Mouse (Mus musculus) layer of hippocampus, adult 2 months (tissue): ENCODE results near the gene Cyb5r2. TPM values are rescaled to one million over a fixed set of nuclear protein-coding genes. Genes with fewer than 3 reads are reported as not detected.

Experiments used
- DNase-seq, 2 experiments: peaks; one replicate each; pipeline ENCODE4 v3.0.0; 2022; ENCODE audit warnings: low spot score in 2 of 2
- H3K27ac ChIP-seq: fragments of 200-600 bp; 2 replicates; pipeline ENCODE4 v1.8.1; 2022
- H3K4me3 ChIP-seq: fragments of 200-600 bp; 2 replicates; pipeline ENCODE4 v1.8.1; 2022; ENCODE audit warnings: mild to moderate bottlenecking
- CTCF ChIP-seq: fragments of 200-600 bp; conservative IDR thresholded peaks from 2 replicates; pipeline ENCODE4 v1.8.1; 2022; ENCODE audit warnings: antibody characterized with exemption, mild to moderate bottlenecking, moderate library complexity
- total RNA-seq, 2 experiments: library from RNA; stranded (reverse); gene quantifications; 2 replicates each; pipeline ENCODE4 v1.2.3; 2021

Cyb5r2 gene
- total RNA-seq, 2 experiments from 2014 or later, result 0.41 TPM; not detected in 1

- DNase-seq, result peak; percentile 25 to 66
- TF ChIP-seq CTCF, result peak; percentile 84
These were observed 9.9 kb downstream of the Cyb5r2 start for GRCm38 (mm10) chr7:107747954-107748353.

GRCm38 (mm10) chr7:107747476-107747875 lies 10.4 kb downstream of the Cyb5r2 start:
- Histone ChIP-seq H3K4me3 (no peak overlapping the region), H3K27ac (no peak overlapping the region)
- no peak for TF ChIP-seq CTCF
- DNase-seq, result no peak

More at GRCm38 (mm10) chr7:107747954-107748353, 9.9 kb downstream of the Cyb5r2 start:
- Histone ChIP-seq H3K27ac (no peak overlapping the region), H3K4me3 (no peak overlapping the region)

GRCm38 (mm10) chr7:107746036-107746435 lies 11.8 kb downstream of the Cyb5r2 start:
- Histone ChIP-seq H3K4me3 (no peak overlapping the region), H3K27ac (no peak overlapping the region)
- DNase-seq, result no peak
- no peak for TF ChIP-seq CTCF

GRCm38 (mm10) chr7:107745111-107745510 lies 12.7 kb downstream of the Cyb5r2 start:
- no peak for DNase-seq
- Histone ChIP-seq H3K27ac (no peak overlapping the region), H3K4me3 (no peak overlapping the region)
- TF ChIP-seq CTCF, result no peak

GRCm38 (mm10) chr7:107744454-107744853 lies 13.4 kb downstream of the Cyb5r2 start:
- Histone ChIP-seq H3K4me3 (no peak overlapping the region), H3K27ac (no peak overlapping the region)
- no peak for TF ChIP-seq CTCF
- no peak for DNase-seq

GRCm38 (mm10) chr7:107742963-107743465 lies 14.8 kb downstream of the Cyb5r2 start:
- no peak for DNase-seq
- Histone ChIP-seq H3K27ac (no peak overlapping the region), H3K4me3 (no peak overlapping the region)
- no peak for TF ChIP-seq CTCF

GRCm38 (mm10) chr7:107738726-107739125 lies 19.1 kb downstream of the Cyb5r2 start:
- DNase-seq, result peak; percentile 19 to 40
- H3K27ac ChIP-seq, result no peak overlapping the region
- peak; percentile 73 for TF ChIP-seq CTCF
- H3K4me3 ChIP-seq, result no peak overlapping the region

GRCm38 (mm10) chr7:107733162-107733561 lies 24.7 kb downstream of the Cyb5r2 start:
- Histone ChIP-seq H3K27ac (no peak overlapping the region), H3K4me3 (no peak overlapping the region)
- no peak for DNase-seq
- peak; percentile 23; the same call in 1 of the 2 replicates for TF ChIP-seq CTCF

GRCm38 (mm10) chr7:107730587-107730986 lies 27.2 kb downstream of the Cyb5r2 start:
- TF ChIP-seq CTCF, result no peak
- no peak overlapping the region for H3K4me3 ChIP-seq
- DNase-seq, result no peak
- H3K27ac ChIP-seq, result no peak overlapping the region

- no peak for TF ChIP-seq CTCF
- no peak for DNase-seq
- H3K27ac ChIP-seq, result no peak overlapping the region
- no peak overlapping the region for H3K4me3 ChIP-seq
These were observed 30.3 kb downstream of the Cyb5r2 start for GRCm38 (mm10) chr7:107727538-107727937.

GRCm38 (mm10) chr7:107722536-107722935 lies 35.3 kb downstream of the Cyb5r2 start:
- Histone ChIP-seq H3K27ac (no peak overlapping the region), H3K4me3 (no peak overlapping the region)
- DNase-seq, result peak in 1 of 2 experiments; percentile 21
- TF ChIP-seq CTCF, result no peak

- H3K27ac ChIP-seq, result no peak overlapping the region
- no peak for TF ChIP-seq CTCF
- no peak overlapping the region for H3K4me3 ChIP-seq
- DNase-seq, result no peak
These were observed 37.1 kb downstream of the Cyb5r2 start for GRCm38 (mm10) chr7:107720771-107721170.

GRCm38 (mm10) chr7:107714067-107714466 lies 43.8 kb downstream of the Cyb5r2 start:
- H3K4me3 ChIP-seq, result no peak overlapping the region
- no peak for DNase-seq
- H3K27ac ChIP-seq, result no peak overlapping the region
- TF ChIP-seq CTCF, result no peak

- no peak for TF ChIP-seq CTCF
- DNase-seq, result peak in 1 of 2 experiments; percentile 15
- H3K27ac ChIP-seq, result no peak overlapping the region
- no peak overlapping the region for H3K4me3 ChIP-seq
These were observed 45.1 kb downstream of the Cyb5r2 start for GRCm38 (mm10) chr7:107712743-107713142.
